In genomic region chr4:84545204-84545871, GRCm38 (mm10) we compare ENCODE assay signal across 8 mouse cellular contexts.
A peak's percentile ranks its signal among the peaks of the same experiment; 100 is the strongest.
DNase-seq lines count a peak whose midpoint lies in the region; ATAC-seq and TF ChIP-seq lines count a peak whose summit lies in the region.

No protein-coding gene starts in this region.

- DNase-seq in MN1 (ENCODE audit: low spot score) = peak; percentile 52
- peak; percentile 76 to 77 for DNase-seq in heart, postnatal 14 days
- DNase-seq in kidney, postnatal 4 days = peak; percentile 79 to 88
- peak; percentile 87 for DNase-seq in lung, embryonic 14.5 days
- peak; percentile 78 for DNase-seq in ovary, adult 18-20 months (ENCODE audit: low spot score)

- H3K9ac ChIP-seq in forebrain, embryonic 15.5 days (replicated peaks) = peak overlapping the region; percentile 58
- H3K9ac ChIP-seq in lung, embryonic 14.5 days = peak overlapping the region; percentile 62

- TF ChIP-seq CTCF in bone marrow macrophage, adult 2 months (IDR thresholded peaks at IDR 0.05; ENCODE audit: low read depth, low read length) = no peak
- TF ChIP-seq CTCF in lung, embryonic 14.5 days (IDR thresholded peaks at IDR 0.05; ENCODE audit: low read depth) = no peak

- peak; percentile 91 for ATAC-seq in forebrain, embryonic 15.5 days (replicated peaks)
- ATAC-seq in lung, embryonic 14.5 days (ENCODE audit: insufficient read depth) = peak; percentile 91
- no peak for ATAC-seq in erythroid progenitor cell, adult 5-6 weeks (replicated peaks; ENCODE audit: low FRiP score, poor library complexity, severe bottlenecking)

- no peaks in the 10 kb centered on the region for H3K4me1 ChIP-seq in bone marrow macrophage, adult 2 months (ENCODE audit: control insufficient read depth, insufficient read depth, low read length)
- peaks cover 12% of the 10 kb centered on the region for H3K4me1 ChIP-seq in forebrain, embryonic 15.5 days
- H3K4me1 ChIP-seq in lung, embryonic 14.5 days (ENCODE audit: insufficient read depth) = no peaks in the 10 kb centered on the region; the same call in 1 of the 2 replicates

- no peaks in the 10 kb centered on the region for H3K9me3 ChIP-seq in forebrain, embryonic 15.5 days
- H3K9me3 ChIP-seq in lung, embryonic 14.5 days (ENCODE audit: low read depth, low read length) = no peaks in the 10 kb centered on the region

- under 1% methylated on average over 62 of the region's 62 CpGs for WGBS in forebrain, embryonic 15.5 days
- WGBS in lung, embryonic 14.5 days = under 1% methylated on average over 62 of the region's 62 CpGs

- no peaks in the 10 kb centered on the region for H3K36me3 ChIP-seq in forebrain, embryonic 15.5 days
- no peaks in the 10 kb centered on the region for H3K36me3 ChIP-seq in lung, embryonic 14.5 days (ENCODE audit: insufficient read depth)

- H3K4me2 ChIP-seq in forebrain, embryonic 15.5 days (replicated peaks) = peak overlapping the region; percentile 98
- peak overlapping the region; percentile 69 for H3K4me2 ChIP-seq in lung, embryonic 14.5 days

- H3K4me3 ChIP-seq in bone marrow macrophage, adult 2 months (ENCODE audit: insufficient read depth, low read length) = peak overlapping the region; percentile 3; the same call in 1 of the 2 replicates
- H3K4me3 ChIP-seq in forebrain, embryonic 15.5 days = peak overlapping the region; percentile 55
- H3K4me3 ChIP-seq in lung, embryonic 14.5 days (ENCODE audit: low read depth, low read length) = peak overlapping the region; percentile 55

- intact Hi-C loops in heart, postnatal 14 days (cut with DNase I) = loop anchor here (10.0 kb wide), 1 partner anchor 481 kb away; no protein-coding TSS in a partner anchor

- TF ChIP-seq POLR2A in bone marrow macrophage, adult 2 months (IDR thresholded peaks at IDR 0.05; ENCODE audit: borderline replicate concordance, low read depth, low read length) = no peak

- H3K27me3 ChIP-seq in forebrain, embryonic 15.5 days = peaks cover 28% of the 10 kb centered on the region
- H3K27me3 ChIP-seq in lung, embryonic 14.5 days (ENCODE audit: insufficient read depth, low read length) = peaks cover 18% of the 10 kb centered on the region

- no peak overlapping the region for H3K27ac ChIP-seq in bone marrow macrophage, adult 2 months (ENCODE audit: insufficient read depth, low read depth, low read length)
- no peak overlapping the region for H3K27ac ChIP-seq in forebrain, embryonic 15.5 days (replicated peaks)
- peak overlapping the region; percentile 91 for H3K27ac ChIP-seq in lung, embryonic 14.5 days (ENCODE audit: low read depth)

Comparison
In these comparisons a context has a peak if more than half of its experiments do, and no peak if none do; other contexts are left out.
1. H3K4me3 ChIP-seq: peak in every context shown above with its lines; median percentile 55 in forebrain, embryonic 15.5 days; 55 in lung, embryonic 14.5 days; 3 in bone marrow macrophage, adult 2 months.